Mouse (Mus musculus): ENCODE data around the gene Swap70.

The Swap70 gene

DNA sequence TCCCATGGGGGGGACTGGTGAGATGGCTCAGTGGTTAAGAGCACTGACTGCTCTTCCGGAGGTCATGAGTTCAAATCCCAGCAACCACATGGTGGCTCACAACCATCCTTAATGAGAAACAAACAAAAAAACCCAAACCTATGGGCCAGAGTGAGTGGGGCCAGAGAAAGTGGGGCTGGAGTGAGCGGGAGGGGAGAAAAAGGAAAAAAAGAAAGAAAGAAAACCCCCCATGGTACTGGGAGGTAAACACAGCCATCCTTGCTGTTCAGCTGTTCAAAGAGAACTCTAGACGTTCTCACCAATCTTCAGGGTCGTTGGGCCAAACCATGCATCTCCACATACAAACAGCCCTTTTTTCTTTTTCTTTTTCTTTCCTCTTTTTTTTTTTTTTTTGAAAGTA lies 18.1 kb downstream of the Swap70 start:
- no peak for DNase-seq

DNA sequence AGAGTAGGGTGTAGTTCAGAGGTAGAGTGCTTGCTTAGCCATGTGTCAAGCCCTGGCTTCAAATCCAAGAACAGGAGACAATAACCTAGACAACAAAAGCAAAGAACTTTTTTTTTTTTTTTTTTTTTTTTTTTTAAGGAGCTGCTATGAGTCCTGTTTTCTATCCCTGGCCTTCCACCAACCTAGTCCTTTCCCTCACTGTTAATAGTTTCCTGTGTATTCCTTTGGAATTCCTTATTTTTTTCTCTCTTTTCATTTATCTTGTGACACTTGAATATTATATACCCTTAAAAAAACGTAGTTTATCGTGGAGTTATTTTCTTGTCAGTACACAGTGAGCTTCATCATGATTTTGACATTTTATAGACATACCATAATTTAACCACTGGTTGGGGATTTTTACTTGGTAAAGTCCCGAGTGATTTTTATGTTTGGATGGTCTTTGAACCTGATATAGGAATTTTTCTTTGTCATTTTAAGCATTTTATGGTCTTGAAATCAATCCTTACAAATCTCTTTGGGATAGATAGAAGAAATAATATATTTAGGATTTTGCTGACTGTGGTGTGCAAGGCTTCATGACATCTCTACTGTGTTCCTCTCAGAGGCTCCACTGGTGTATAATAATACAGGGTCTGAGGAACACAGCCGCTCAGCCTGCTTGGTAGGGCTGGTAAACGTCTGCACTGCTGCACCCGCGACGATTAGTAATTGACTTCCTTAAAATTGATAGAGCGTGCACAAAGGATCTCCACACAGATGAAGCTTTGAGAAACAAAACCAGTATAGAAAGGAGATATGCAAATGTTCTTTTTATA lies 20.2 kb downstream of the Swap70 start:
- DNase-seq, result no peak

DNA sequence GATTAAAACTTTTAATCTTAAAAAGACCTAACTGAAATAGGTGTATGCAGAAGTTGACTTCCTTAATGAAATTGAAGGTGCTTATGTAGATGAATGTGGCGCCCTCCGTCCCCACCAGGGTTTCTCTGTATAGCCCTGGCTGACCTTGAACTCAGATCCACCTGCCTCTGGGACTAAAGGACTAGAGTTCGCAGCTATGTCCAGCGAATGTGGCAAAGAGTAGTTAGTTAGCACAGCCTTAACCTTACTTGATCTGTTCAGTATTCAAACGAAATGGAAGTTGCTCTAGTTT lies 20.7 kb downstream of the Swap70 start:
- no peak for DNase-seq

DNA sequence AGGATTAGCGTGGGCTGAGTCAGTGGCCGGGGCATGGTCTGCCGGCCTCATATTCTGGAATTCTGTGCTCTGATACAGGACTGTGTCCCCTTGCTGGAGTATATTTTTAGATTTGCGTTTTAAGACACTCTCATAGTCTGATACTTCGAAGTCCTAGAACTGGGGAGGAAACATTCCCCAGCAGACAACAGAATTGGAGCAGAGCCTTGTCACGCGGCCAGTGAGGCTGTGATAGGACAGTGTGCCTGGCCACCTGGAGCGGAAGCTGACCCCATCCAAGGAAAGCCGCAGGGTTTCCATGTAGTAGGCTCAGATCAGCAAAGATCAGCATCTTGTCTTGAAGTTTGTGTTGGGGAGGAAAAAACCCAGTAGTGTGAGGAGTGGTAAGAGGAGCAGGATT lies 23.6 kb downstream of the Swap70 start:
- no peak for DNase-seq

DNA sequence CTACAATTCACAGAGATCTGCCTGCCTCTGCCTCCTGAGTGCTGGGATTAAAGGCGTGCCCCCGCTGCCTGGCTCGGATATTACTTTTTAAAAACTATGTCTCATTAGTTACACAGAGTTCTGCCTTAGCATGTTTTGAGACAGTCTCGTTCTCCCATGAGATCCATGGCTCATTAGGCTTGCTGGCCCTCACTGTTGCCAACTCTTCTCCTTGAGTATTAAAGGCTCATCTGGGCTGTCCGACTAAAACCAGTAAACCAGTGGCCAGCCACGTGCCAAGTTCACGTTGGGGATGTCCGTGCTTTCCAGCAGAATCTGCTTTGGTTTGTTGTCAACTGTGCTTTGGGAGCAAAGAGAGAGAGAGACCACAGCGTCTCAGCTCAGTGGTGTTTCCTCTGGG lies 25.0 kb downstream of the Swap70 start:
- DNase-seq, result no peak

DNA sequence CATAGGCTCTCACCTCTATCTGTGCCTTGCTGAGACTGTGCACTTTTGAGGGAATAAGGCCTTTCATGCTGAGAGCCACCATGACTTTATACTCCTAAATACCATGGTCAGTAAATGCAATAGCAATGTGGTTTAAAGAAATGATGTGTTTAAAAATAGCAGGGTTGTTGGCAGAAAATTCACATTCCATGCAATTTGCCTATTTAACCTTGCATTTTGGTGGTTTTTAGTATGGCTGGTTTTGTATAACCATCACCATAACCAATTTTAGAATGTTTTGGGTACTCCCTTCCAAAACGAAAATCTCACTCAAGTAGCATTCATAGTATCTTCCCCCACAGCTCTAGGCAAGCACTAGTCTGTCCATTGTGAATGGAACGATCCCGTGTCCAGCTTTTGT lies 26.3 kb downstream of the Swap70 start:
- no peak for DNase-seq

DNA sequence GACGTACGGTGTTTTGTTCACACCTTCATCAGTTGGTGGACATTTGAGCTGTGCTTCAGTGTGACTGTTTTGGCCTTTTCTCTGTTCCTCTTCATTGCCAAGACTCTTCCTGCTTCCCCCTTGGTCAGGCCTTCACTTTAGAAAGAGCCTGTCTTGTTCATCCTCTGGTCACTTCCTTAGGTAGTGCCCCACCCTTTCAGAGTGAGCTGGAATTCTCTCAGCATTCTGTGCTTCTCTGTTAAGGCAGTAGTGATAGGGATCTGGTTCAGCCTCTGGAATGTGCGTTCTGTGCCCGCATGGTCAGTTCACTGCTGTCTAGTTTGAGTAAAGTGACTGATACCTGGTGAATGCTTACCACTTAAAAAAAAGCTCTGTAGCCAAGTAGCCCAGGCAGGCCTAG lies 27.2 kb downstream of the Swap70 start:
- no peak for DNase-seq

DNA sequence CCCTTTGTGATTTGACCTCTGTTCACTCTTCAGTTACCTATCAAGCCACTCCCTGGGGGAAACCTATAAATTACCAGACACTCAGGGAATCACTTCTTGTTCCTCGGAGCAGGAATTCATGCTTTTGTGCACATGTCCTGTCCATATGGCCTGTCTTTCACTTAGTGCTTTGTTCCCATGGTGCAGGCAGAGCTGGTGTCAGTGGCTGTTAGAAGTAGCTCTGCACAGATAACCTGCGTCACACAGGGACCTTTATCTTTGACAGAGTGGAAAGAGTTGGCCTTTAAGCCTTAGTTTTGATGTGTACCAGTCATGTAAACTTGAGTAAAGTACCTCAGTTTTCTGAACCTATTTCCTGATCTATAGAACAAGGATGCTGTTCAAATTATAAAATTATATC lies 32.4 kb downstream of the Swap70 start:
- DNase-seq, result no peak

DNA sequence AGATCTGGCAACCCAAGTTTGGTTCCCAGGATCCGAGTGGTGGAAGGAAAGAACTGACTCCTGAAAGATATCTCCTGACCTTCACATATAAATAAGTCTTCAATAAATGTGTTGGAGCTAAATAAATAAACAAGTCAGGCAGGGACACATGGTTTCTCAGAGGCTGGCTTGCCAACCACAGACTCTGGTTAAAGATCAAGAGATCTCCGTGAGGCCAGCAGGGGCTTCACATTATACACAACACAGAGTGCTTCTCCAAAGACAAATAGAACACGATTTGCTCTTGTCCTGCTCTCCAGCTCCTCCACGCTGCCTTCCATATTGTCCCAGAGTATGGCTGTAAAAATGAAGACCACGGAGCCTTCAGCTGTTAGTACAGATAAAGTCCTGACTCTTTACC lies 32.9 kb downstream of the Swap70 start:
- no peak for DNase-seq

DNA sequence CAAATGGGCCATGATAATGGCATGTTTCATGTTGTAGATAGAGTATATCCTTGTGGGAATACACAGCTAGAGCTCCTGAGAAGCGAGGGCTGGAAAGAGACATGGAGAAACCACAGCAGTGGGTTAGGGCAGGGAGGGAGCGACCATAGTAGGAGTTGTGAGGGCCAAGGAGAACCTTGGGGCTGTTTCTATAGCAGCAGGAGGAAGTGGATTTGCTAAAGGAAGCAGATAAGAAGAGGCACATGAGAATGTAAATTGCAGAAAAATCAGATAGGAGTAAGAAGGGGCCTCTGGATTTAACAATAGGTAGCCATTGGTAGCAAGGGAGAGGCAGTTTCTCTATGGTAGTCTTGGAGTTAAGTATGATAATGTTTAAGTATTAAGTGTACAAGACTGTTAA lies 35.5 kb downstream of the Swap70 start:
- DNase-seq, result no peak

DNA sequence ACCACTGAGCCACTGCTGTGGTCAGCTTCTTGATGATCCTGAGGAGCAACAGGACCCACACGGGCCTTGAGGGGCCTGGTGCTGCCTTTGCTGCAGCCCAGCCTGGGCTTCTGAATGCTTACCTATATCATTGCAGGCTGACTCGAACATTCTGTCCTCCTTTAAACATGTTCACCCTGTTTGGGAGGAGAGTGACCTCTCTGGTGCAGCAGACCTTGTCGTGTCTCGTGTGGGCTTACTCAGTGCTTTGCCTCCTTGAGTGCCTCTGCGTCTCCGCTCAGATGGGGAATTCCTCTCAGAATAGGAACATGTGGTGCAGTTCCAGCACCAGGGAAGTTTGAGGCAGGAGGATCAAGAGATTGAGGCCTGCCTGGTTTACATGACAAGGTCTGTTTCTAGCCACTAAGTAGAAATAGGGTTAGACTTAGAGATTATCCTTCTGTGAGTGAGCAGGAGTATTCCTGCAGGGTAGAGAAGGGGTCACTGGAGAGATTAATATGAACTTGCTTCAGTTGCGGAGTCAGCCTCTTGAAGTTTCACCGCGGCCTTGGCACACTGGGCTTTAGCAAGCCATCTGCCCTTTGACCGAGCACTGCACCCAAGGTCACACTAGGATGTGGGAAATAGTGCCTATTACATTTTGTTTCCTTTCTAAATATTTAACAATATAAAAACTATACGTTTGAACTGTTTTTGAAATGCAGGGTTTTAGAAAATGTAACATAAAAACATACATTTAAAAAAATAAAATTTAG lies 36.9 kb downstream of the Swap70 start:
- no peak for DNase-seq

DNA sequence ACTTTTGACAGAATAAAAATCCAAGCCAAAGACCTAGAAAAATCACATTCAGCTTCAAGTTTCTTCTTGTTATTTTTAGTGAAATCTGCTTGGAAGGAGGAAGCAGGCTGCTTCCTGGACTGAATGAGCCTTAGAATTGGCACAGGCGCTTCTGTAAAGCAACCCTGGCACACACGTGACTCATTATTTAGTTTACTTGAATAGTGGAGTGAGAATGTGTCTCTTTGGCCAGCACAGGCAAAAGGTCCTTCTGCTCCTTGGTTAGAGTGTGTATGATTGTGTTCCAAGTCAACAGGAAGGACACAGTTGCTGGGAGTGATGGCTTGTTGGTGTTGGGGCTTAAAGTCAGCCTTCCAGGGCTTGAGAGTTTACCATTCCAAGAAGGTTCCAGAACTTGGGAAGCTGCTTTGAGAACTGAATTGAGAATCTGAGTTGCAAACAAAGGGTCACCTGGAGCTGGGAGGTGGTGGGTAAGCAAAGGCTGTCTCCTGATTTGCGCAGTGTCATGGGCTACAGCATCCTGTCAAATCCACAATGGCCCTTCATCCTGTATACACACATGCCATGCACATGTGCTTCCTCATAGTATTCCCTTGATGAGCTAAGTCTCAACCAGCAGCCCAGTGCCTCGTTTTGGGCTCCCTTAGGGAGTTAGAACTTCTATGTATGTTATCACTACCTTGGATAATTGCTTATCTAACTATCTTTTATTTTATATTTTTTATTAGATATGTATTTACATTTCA lies 38.6 kb downstream of the Swap70 start:
- peak; percentile 18 for DNase-seq

DNA sequence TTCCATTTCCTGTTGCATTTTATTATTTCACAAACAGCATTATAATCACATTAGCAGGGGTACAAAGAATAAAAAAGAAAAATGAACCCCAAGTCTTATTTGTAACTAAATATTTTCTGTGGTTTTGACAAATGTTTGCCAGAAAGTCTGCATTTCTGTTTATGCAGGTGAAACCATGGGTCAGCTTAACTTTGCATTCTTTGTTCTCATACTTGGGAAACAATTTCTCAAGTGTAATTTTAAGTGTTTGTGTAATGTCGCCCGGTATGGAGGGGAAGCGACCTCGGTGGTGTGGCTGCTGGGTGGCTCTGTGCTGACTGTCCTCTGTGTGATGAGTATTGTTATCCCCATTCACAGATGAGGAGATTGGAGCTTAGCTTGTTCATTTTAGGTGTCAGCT lies 40.3 kb downstream of the Swap70 start:
- DNase-seq, result no peak

DNA sequence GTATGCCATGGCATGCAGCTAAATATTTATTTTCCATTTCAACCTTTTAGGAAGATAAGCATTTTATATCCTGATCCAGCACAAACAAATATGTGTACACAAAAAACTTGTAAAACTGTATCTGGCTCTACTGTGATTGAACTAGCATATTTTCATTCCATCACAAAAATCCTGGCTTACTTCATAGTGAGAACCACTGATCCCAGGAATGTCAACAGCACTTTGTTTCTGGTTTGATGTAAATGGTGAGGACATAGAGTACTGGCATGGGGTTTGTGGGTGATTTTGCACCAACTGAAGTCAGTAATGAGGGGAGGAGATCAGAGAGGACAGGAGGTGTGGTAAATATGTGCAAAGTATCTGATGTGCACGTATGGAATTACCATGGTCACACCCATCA lies 41.1 kb downstream of the Swap70 start:
- no peak for DNase-seq

DNA sequence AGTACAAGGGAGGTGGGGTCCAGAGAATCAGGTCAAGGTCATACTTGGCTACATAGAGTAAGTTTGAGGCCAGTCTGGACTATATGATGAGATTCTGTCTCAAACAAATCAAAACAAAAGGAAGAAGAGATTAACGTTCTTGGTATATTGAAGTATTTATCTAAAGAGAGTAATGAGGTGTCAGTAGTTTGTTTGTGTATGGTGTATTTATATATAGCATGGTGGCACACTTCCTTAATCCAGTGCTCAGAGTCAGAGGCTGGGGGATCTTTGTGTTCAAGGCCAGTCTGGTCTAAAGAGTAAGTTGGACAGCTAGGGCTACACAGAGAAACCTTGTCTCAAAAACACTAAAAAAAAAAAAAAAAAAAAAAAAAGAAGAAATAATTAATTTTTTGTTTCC lies 42.0 kb downstream of the Swap70 start:
- DNase-seq, result no peak

DNA sequence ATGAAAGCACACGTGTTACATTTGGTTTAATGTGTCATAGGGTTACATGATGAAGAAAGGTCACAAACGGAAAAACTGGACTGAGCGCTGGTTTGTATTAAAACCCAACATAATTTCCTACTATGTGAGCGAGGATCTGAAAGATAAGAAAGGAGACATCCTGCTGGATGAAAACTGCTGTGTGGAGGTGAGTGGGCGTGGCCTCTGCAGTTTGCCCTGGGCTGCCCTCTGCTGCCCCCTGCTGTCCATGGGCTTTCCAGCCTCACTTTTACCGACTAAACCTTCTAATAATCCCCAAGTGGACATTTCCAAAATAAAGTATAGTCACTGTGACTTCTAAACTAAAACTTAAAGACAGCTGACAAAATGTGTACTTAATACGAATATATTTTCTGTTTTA lies 44.3 kb downstream of the Swap70 start:
- DNase-seq, result peak; percentile 75

DNA sequence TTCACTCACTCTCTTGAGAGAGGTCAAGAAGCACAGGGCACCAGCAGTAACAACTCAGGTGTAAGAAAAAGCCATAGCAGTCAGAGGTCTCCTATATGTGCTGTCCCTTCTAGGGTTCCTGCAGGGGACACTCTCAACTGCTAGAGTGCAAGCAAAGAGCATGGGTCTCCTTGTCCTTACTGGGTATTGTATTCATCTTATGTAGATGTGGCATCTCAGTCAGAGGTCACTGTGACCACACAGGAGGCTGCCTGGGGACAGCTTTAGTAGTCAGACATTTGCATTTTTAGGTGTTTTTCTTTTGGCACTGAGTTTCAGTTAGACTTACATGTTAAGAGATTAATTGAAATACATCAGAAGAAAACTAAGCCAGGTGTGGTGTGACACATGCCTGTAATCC lies 45.5 kb downstream of the Swap70 start:
- DNase-seq, result no peak

DNA sequence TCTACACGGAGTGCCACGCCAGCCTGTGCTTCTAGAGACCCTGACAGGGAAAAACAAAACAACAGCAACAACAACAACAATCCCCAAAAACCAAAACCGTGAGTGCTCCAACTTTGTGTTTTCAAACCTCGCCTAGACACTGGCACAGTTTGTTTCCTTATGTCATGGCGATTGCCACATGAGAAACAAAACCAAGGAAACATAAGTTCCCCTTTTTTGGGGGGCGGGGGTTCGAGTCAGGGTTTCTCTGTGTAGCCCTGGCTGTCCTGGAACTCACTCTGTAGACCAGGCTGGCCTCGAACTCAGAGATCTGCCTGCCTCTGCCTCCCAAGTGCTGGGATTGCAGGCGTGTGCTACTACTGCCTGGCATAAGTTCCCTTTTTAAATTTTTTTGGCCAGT lies 46.5 kb downstream of the Swap70 start:
- DNase-seq, result no peak

DNA sequence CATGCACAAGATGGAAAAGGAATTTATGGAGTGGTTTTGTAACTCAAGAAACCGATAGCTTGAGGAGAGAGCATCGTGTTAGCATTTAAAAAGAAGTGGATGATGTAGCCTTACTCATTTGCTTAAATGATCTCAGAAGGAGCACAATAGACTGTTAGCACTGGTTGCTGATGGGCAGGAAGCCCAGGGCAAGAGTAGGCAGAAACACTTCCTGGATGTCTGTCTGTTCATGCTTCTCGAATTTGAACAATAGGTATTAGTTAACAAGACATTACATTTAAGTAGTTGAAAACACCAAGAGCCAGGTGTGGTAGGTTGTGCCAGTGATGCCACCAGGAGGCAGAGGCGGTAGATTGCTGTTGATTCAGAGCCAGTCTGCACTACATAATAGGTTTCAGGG lies 47.0 kb downstream of the Swap70 start:
- no peak for DNase-seq

DNA sequence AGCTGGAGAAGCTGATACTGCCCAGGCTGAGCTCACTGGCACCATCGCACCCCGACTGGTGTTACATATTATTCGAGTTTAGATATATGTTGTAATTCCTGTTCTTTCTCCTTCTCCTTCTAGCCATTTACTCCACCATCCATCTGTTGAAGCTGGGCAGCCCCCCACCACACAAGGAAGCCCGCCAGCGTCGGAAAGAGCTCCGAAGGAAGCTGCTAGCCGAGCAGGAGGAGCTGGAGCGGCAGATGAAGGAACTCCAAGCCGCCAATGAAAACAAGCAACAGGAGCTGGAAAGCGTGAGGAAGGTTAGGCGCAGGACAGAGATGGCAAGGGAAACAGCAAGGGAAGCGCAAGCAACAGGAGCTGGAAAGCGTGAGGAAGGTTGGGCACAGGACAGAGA lies 48.3 kb downstream of the Swap70 start:
- DNase-seq, result no peak

DNA sequence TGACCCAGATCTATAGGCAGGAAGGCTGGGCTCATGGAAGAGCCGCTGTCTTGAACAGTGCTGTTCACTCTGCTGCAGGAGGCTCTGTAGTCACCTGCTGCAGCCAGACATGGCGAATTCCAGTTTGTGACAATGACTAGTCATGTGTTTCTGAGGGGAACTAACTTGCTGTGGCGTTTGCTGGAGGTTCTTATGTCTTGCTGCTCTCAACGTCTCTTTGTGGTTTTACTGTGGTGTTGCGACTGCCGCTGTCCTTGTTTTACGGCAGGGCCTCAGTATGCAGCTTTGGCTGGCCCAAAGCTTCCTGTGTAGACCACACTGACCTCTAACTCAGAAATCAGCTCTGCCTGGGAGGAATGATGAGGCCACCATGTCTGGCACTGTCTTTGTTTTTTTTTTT lies 48.9 kb downstream of the Swap70 start:
- DNase-seq, result no peak

DNA sequence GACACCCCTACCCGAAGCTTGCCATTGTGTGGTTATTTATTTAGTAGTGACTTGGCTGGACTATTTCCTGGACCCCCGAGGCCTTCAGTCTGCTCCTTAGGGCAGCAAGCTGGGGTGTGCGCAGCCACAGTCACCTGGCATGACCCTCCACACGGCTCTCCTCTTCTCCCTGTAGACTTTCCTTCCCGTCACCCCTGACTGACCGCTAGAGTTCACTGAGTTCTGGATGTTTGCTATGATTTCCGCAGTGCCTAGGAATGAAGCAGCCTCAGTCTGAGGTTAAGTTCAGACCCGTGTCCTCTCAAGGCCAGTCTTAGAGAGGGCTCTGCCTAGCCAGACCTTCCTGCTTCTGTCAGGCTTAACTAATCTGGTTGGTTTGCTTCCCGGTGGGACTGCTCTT lies 50.3 kb downstream of the Swap70 start:
- DNase-seq, result no peak

DNA sequence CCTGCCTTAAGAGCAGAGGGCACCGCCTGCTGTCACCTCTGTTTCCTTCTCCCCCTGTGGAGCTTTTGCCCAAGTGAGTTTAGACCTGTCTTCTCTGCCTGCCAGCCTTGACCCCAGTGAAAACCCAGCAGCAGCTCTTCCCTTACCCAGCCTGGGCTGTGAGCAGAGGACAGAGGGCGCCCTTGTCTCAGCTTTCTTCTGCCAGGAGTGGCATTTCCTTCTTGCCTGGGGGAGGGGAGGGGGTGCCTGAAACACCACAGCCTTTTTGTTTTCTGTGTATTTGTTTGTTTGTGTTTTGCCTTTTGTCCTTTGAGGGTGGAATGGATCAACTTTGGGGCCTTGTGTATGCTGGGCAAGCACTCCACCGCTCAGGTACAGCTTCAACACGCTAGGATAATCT lies 50.9 kb downstream of the Swap70 start:
- DNase-seq, result no peak

DNA sequence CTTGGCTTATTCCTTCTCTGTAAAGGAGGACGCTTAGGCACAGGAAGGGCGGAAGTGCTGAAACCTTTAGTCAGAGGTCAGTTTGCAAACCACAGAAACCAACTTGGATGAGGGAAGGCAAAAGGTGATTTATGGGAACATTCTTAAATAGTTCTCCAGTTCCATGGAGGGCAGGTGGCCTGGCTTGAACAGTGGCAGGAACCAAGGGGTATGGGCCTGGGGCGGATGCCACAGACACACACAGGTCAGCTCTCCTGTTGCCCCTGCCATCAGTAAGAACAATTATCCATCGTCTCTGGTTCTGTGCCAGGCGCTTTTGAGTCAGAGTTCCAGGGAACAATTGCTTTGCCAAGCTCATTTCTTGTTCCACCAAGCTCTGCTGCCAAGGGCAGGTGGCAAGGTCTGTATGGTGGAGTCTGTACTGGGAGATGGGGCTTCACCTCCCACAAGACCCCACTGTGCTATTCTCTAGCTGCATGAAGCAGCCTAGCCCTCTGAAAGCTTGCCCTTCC lies 56.3 kb downstream of the Swap70 start:
- DNase-seq, result no peak

Measured in right cerebral cortex, adult 18-20 months (tissue).